Mouse (Mus musculus) urinary bladder, postnatal 14 days (tissue): ENCODE measurements at regions not wholly inside any gene's neighbourhood (a gene's known extent, or its start where the extent isn't known, plus 50 kb on each side); places are given as distances from the start of the nearest gene placed in this dataset.
A peak's percentile ranks its signal among the peaks of the same experiment; 100 is the strongest.

Experiments used
- DNase-seq: peaks from one replicate; pipeline ENCODE4 v3.0.0; 2021; ENCODE audit warnings: low spot score

DNA sequence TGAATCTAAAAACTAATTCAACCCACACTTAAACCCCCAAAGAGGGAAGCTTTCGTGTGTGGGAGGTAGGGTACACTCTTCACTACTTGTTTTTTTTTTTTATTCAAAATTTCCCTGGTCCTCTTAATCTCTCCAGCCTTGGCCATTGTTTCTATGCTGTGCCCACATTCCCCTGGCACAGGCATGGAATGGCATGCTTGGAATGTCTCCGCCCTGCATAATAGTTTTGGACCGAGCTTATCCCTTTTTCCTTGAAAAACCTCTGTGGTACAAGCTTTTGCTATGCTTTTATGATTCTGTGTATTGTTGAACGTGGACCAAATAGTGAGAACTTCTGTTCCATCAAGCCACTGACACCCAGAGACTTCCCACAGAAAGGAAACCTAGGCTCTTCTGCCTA is 126.8 kb upstream of the Bmp4 start:
- DNase-seq: no peak

GRCm38 (mm10) chr14:46516285-46516684 is 125.8 kb upstream of the Bmp4 start:
- DNase-seq: peak; percentile 5

DNA sequence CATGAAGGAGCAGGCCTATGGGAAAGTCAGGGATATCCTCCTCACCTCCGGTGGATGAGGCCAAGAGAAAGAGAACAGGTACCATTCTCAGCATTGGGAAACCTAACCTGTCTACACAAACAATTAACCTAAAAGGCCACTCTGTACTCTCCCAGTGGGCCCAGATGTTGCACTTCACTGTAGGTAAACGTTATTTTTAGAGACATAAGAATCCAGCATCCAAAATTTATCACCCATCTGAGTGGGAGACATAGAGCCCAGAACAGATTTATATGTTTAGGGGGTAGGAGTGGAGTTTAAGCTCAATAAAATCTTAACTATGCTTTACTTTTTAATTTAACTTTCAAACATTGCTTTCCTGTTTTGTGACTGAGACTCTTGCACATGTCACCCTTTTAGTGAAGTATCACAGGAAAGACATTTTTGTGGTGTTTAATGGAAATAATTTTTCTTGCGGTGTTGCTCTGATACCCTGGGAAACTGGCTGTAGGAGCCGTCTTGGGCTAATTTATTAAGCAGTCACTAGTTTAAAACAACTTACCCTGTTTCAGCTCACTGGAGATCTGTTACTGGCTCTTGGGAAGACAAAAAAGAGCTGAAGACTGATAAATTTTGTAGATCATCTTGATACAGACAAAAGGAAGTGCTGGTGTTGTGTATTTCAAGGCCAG is 123.9 kb upstream of the Bmp4 start:
- DNase-seq: no peak

GRCm38 (mm10) chr14:46512118-46512517 is 121.6 kb upstream of the Bmp4 start:
- peak; percentile 17 for DNase-seq

DNA sequence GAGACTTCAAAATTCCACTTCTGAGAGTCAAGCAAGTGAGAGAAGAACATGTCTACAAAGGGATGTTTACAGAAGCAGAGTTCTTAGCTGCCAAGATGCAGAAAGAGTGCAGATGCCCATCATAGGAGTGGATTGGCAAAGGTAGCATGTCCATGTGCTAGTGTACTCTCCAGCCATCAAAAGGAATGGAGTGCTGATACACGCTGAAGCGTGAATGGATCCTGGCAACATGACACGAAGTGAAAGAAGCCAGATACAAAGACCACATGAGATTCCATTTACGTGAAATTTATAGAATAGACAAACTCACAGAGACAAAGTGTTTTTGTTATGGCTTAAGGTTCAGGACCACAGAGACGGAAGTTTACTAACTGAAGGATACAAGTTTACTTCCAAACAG is 118.4 kb upstream of the Bmp4 start:
- no peak for DNase-seq

DNA sequence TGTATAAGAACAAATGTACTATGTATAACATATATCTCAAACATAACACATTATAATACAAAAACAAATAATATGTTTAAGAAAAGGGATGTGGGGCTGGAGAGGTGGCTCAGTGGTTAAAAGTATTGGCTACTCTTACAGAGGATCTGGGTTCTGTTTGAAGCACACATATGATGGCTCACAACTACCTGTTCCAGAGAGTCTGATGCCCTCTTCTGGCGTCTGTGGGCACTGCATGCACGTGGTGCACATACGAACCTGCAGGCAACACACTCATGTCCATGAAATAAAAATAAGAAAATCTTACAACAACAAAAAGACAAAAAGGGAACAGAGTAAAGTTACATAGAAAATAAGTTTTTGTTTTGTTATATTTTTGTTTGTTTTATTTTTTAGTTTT is 114.8 kb upstream of the Bmp4 start:
- no peak for DNase-seq

DNA sequence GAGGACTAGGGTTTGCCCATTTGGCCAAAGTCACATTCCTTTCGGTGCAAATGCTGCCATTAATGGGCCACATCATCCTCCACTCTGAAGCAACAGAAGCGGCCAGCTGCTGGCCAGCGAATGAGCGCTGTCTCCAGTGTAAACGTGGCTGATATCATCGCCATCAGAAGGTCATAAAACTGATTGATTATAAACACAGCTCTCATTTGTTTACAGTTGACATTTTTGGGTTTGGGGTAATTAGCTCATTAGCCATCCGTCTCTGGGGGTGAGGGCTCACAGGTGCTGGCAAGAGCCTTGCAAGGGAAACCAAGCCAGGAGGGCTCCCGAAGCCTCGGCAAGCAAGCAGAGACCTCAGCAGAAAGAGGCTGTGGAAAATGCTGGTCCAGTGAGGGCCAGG is 101.1 kb upstream of the Bmp4 start:
- peak; percentile 14 for DNase-seq

GRCm38 (mm10) chr14:46491182-46491581 is 100.7 kb upstream of the Bmp4 start:
- DNase-seq: no peak

DNA sequence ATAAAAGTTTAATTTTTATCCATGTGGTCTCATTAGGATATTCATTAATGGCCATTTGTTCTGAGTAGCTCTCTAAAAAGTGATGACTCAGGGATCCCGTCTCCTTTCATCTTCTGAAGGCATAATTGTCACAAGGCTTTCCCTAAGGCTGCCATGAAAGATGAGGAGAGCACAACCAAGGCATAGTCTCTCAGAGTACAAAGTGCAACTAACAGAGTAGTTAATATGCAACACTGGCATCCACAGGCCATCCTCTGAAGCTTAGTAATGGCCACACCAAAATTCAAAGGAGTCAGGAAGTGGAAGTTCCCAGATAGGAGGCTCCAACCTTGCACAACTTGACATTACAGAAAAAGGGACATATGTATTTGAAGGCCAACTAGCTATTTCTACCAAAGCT is 97.1 kb upstream of the Bmp4 start:
- DNase-seq: no peak

DNA sequence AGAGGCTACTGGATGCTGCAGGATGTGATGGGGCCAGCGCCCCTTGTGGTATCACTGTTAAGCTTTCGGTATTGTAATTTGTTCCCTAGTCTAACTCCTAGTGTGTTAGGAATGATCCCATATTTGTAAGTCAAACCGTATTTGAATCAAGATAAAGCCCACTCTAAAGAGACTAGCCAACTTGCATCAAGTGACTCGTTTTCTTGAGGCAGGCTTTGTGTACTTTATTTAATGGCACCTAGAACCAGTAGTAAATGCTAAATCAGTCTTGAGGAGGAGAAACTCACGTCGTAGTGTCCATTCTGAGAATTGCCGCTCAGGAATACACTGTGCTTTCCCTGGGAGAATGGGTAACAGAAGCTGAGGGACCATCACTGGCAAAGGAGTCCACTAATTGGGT is 89.9 kb upstream of the Bmp4 start:
- no peak for DNase-seq

DNA sequence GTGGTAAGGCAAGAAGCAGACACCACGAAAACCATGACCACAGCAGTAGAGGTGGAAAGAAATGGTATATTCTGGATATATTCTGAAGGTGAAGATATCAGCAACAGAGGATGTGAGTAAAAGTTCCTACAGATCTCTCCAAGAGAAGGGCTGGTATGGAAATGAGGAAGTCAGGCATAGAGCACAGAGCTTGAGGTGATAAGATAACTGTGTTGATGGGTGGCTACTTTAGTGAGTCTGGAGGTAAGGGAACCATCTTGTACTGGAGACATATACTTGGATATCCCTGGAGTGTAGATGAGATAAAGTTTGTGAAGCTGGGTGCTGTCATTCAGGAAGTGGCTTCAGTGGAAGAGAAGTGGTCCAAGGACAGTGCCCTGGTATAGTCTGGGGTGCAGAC is 85.5 kb upstream of the Bmp4 start:
- DNase-seq: no peak

DNA sequence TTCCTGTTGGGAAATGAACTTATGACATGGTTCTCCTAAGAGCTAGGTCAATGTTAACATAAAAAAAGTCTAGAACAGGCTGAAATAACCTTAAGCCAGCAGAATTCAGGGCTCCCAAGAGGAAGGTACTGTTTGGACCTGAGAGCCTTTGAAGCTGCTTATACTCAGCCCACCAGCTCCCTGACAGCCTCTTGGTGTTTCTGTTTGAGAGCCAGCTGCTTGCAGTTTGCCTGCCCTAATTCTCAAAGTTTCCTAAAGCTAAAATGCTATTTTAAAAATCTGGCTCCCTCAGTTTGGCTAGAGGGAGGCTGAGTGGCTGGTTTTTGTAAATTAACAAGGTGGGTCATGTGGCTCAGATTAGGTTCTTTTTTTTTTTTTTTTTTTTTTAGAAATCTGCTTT is 72.5 kb upstream of the Bmp4 start:
- DNase-seq: no peak

DNA sequence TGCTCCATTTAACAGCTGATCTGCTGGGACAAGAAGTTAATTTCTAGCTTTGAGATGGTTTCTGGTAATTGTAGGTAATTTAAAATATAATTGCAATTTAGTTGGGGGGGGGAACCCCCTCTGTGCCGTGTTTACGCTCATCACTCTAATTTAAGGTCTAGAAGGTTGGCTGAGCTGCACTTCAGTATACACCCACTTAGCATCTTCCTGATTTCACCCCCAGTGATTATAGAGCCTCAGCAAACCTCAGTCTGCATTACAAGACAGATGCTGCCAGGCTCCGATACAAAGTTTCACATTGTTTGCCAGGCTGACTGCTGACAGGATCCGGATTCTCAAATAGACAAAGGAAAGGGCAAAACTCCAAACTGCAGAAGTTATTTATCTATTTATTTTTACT is 71.5 kb upstream of the Bmp4 start:
- no peak for DNase-seq

DNA sequence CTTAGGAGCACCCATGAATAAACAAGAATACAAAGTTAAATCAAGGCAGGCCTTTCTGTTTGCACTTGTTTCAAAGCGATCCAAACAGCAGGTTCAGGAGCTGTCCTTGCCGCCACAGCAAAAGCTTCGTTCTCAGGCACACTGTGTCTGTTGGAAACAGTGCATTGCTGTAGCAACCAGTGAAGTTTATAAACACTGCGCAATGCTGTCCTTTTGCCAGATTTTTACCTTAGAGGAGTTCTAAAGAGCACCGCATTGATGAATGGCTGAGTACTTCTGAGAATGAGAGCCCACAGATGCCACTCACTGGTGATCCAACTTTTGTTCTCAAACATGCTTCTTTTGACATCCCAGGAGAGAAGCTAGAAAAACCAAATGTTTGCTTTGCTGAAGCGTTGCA is 64.0 kb upstream of the Bmp4 start:
- DNase-seq: no peak

DNA sequence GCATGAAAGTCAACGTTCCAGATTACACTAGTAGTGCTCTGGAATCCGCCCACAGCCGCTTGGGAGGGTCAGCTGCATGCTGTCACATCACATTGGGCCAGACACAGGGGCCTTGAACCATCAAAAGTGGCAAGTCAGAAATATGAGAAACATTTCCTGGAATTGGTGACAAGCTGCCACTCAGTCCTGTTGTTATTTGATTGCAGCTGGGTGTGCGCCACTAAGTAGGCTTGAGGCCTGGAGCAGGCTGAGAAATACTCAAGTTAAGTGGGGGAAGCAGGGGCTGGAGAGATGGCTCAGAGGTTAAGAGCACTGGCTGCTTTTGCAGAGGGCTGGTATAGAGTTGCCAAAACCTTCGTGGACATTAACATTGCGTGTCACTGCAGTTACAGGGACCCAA is 51.2 kb upstream of the Bmp4 start:
- DNase-seq: no peak
